Mouse (Mus musculus) ES-Bruce4 (cell line): ENCODE results near the gene Traip. TPM values are rescaled to one million over a fixed set of nuclear protein-coding genes. Genes with fewer than 3 reads are reported as not detected.

Experiments
- H3K27ac ChIP-seq: 2 replicates; pipeline ENCODE4 v1.5.1; 2012; ENCODE audit warnings: low read length, inconsistent platforms; ENCODE audit not compliant: insufficient read depth
- H3K27me3 ChIP-seq: 2 replicates; pipeline ENCODE4 v1.6.1; 2012; ENCODE audit warnings: mild to moderate bottlenecking, low read length, inconsistent platforms; ENCODE audit not compliant: control insufficient read depth, poor library complexity, insufficient read depth, severe bottlenecking
- H3K36me3 ChIP-seq: 2 replicates; pipeline ENCODE4 v1.6.1; 2012; ENCODE audit warnings: inconsistent platforms, mild to moderate bottlenecking, low read length, moderate library complexity; ENCODE audit not compliant: control insufficient read depth, poor library complexity, insufficient read depth, severe bottlenecking
- H3K4me1 ChIP-seq: one replicate; pipeline ENCODE4 v1.8.1; 2011; ENCODE audit warnings: low read length; ENCODE audit not compliant: control insufficient read depth, insufficient read depth
- H3K4me3 ChIP-seq: 2 replicates; pipeline ENCODE4 v1.5.1; 2011; ENCODE audit warnings: low read depth, mild to moderate bottlenecking, low read length
- H3K9ac ChIP-seq: 2 replicates; pipeline ENCODE4 v1.6.1; 2012; ENCODE audit warnings: low read depth, mild to moderate bottlenecking, inconsistent platforms; ENCODE audit not compliant: poor library complexity, severe bottlenecking
- H3K9me3 ChIP-seq: replicated peaks from 2 replicates; pipeline ENCODE4 v1.6.1; 2012; ENCODE audit warnings: mild to moderate bottlenecking, low read length, inconsistent platforms; ENCODE audit not compliant: control insufficient read depth, poor library complexity, insufficient read depth, severe bottlenecking
- CTCF ChIP-seq: IDR thresholded peaks from one replicate; pipeline ENCODE4 v1.8.1; 2011; ENCODE audit warnings: low read depth, low read length
- EP300 ChIP-seq: IDR thresholded peaks from 2 replicates; pipeline ENCODE4 v1.6.1; 2011; ENCODE audit warnings: low read depth, low read length; ENCODE audit not compliant: insufficient read depth
- POLR2A ChIP-seq: IDR thresholded peaks from one replicate; pipeline ENCODE4 v1.8.1; 2011; ENCODE audit warnings: low read length; ENCODE audit not compliant: insufficient read depth
- polyA plus RNA-seq: library from polyadenylated mRNA; stranded (reverse); fragments of >200 nt; gene quantifications from 2 replicates; pipeline ENCODE4 v1.2.4, GENCODE M21; 2011; ENCODE audit warnings: low read depth; ENCODE audit not compliant: missing spikeins, insufficient read depth, insufficient read length

Gene Traip
- polyA plus RNA-seq, 1 experiment, result 20.4 TPM

GRCm38 (mm10) chr9:107917895-107918608, 31.9 kb upstream of the Traip start:
- no peak for TF ChIP-seq EP300
- TF ChIP-seq POLR2A, result no peak
- no peak for TF ChIP-seq CTCF
- Histone ChIP-seq H3K9ac (no peak overlapping the region), H3K27ac (no peak overlapping the region)

GRCm38 (mm10) chr9:107918884-107919283, 31.1 kb upstream of the Traip start:
- no peaks in the 10 kb centered on the region for H3K36me3 ChIP-seq
- H3K4me3 ChIP-seq, result no peak overlapping the region
- H3K27me3 ChIP-seq, result no peaks in the 10 kb centered on the region
- no peaks in the 10 kb centered on the region for H3K9me3 ChIP-seq
- H3K4me1 ChIP-seq, result peaks cover 2% of the 10 kb centered on the region
- no peak overlapping the region for H3K27ac ChIP-seq
- no peak overlapping the region for H3K9ac ChIP-seq
- TF ChIP-seq POLR2A (no peak), CTCF (no peak), EP300 (no peak)

More at GRCm38 (mm10) chr9:107917895-107918608, 31.9 kb upstream of the Traip start:
- Histone ChIP-seq H3K4me3 (no peak overlapping the region), H3K36me3 (no peaks in the 10 kb centered on the region), H3K27me3 (no peaks in the 10 kb centered on the region), H3K9me3 (no peaks in the 10 kb centered on the region), H3K4me1 (peaks cover 2% of the 10 kb centered on the region)

- TF ChIP-seq EP300, result no peak
- no peak for TF ChIP-seq CTCF
- no peak for TF ChIP-seq POLR2A
- Histone ChIP-seq H3K27ac (no peak overlapping the region), H3K9me3 (no peaks in the 10 kb centered on the region), H3K4me3 (no peak overlapping the region), H3K27me3 (no peaks in the 10 kb centered on the region), H3K9ac (no peak overlapping the region), H3K36me3 (no peaks in the 10 kb centered on the region), H3K4me1 (peaks cover 2% of the 10 kb centered on the region)
Observed at GRCm38 (mm10) chr9:107919441-107919840, 30.5 kb upstream of the Traip start.

GRCm38 (mm10) chr9:107923021-107923420, 26.9 kb upstream of the Traip start:
- TF ChIP-seq CTCF (peak; percentile 79), EP300 (no peak)
- Histone ChIP-seq H3K36me3 (no peaks in the 10 kb centered on the region), H3K9me3 (no peaks in the 10 kb centered on the region), H3K27ac (no peak overlapping the region), H3K27me3 (no peaks in the 10 kb centered on the region), H3K9ac (no peak overlapping the region), H3K4me1 (no peaks in the 10 kb centered on the region), H3K4me3 (no peak overlapping the region)

GRCm38 (mm10) chr9:107923956-107924355, 26.0 kb upstream of the Traip start:
- no peak for TF ChIP-seq EP300
- no peak for TF ChIP-seq CTCF
- no peak for TF ChIP-seq POLR2A
- H3K27ac ChIP-seq, result no peak overlapping the region
- H3K36me3 ChIP-seq, result no peaks in the 10 kb centered on the region
- no peak overlapping the region for H3K9ac ChIP-seq
- no peak overlapping the region for H3K4me3 ChIP-seq
- H3K9me3 ChIP-seq, result no peaks in the 10 kb centered on the region
- no peaks in the 10 kb centered on the region for H3K4me1 ChIP-seq
- H3K27me3 ChIP-seq, result no peaks in the 10 kb centered on the region

- TF ChIP-seq EP300 (no peak), POLR2A (no peak), CTCF (no peak)
- H3K4me1 ChIP-seq, result no peaks in the 10 kb centered on the region
- H3K9ac ChIP-seq, result no peak overlapping the region
- no peak overlapping the region for H3K4me3 ChIP-seq
- H3K27me3 ChIP-seq, result no peaks in the 10 kb centered on the region
- no peaks in the 10 kb centered on the region for H3K36me3 ChIP-seq
- H3K9me3 ChIP-seq, result no peaks in the 10 kb centered on the region
- no peak overlapping the region for H3K27ac ChIP-seq
Observed at GRCm38 (mm10) chr9:107925251-107925650, 24.7 kb upstream of the Traip start.
